Mouse (Mus musculus) duodenum, adult 2 months (tissue): ENCODE data around the gene 4930444G20Rik. TPM values are rescaled to one million over a fixed set of nuclear protein-coding genes. Genes with fewer than 3 reads are reported as not detected.

Source experiments
- polyA plus RNA-seq: library from polyadenylated mRNA; depleted of rRNA; stranded (reverse); fragments of >200 nt; gene quantifications from 2 replicates; pipeline ENCODE4 v1.2.3, GENCODE M21; 2012; ENCODE audit warnings: low replicate concordance; rRNA removed

Gene 4930444G20Rik
- not detected in 2 replicates for polyA plus RNA-seq

GRCm38 (mm10) chr10:22067979-22068378 lies at the start of gene 4930444G20Rik:
4930444G20Rik (minus strand) TSS chr10:22068079.

Other genes with a start within 250 kb of the 4930444G20Rik start
- gene Sgk1, start 185.9 kb downstream of the 4930444G20Rik start, polyA plus RNA-seq, result 15.2 and 51.9 TPM in 2 replicates
- gene E030030I06Rik, start 81.2 kb upstream of the 4930444G20Rik start, polyA plus RNA-seq, result 5.1 and 7.5 TPM in 2 replicates
- 0.11 TPM in 2 replicates for gene Raet1e, start 90.5 kb upstream of the 4930444G20Rik start, polyA plus RNA-seq
- not detected in 2 replicates for gene H60b, start 90.5 kb upstream of the 4930444G20Rik start, polyA plus RNA-seq